Mouse (Mus musculus): Measurements from ENCODE around the gene Lrp11.

The Lrp11 gene

DNA sequence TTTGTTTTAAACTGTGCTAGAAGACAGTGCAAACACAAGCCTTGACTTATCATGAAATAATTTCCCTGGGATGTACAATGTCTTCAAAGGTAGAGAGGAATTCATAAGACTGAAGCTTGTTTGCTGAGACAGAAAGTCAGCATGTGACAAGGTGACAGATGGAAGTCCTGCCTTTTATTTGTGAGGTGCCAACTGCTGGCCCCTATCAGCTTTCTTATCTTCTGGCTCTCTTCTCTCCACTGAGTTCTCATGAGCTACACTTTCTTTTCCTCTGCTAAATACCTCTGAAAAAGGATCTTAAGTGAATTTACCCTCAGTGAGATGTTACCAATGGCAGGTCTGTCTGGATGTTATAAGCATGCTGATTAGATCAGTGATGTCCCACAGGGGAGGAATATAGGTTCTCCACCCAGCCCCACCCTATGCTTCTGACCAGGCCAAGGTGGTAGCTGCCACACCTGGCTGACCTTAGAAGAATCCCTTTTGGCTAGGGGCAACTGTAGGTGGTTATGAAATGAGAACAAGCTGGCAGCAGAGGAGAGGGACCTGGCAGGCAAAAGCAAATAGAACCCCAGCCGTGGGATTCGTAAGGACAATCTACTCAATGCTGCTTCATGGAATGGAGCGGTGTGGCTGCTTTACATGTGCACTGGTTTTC is 34.4 kb downstream of the Lrp11 start:
- DNase-seq (ENCODE audit: low read depth, low spot score): no peak

DNA sequence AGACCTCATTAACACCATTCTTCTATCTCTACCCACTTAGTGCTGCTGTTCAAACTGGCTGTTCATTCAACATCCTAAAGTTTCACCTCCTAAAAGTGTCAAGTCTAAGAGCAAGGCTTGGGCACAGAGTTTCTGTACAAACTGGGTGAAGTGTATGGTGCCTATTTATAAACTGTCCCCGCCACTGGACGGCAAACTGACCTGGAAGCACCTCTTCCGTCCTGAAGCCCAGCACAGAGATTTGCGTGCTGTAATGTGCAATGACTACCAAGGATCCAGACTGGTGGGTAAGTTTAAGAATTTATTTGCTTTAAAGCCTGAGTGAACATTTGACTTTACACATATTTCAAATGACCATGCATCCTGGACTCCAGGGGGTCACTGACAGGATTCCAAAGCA is 39.5 kb downstream of the Lrp11 start:
- DNase-seq (ENCODE audit: low read depth, low spot score): no peak

DNA sequence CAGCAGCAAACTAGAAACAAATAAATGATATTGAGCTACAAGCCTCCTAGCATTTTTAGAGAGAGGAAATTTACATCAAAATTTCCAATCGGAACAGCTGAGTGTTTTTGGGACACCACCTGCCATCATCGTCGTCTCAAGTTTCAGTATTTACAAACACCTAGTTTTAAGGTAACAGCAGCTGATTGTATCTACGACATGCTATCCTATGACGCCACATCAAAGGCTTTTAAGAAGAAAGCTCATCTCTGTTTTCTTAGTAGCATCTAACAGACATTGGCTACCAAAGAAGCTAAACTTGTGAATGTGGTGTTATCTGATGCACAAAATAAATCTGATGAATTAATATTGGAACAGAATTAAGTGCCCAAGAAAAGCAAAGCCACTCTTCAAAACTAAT is 40.7 kb downstream of the Lrp11 start:
- DNase-seq (ENCODE audit: low read depth, low spot score): no peak

DNA sequence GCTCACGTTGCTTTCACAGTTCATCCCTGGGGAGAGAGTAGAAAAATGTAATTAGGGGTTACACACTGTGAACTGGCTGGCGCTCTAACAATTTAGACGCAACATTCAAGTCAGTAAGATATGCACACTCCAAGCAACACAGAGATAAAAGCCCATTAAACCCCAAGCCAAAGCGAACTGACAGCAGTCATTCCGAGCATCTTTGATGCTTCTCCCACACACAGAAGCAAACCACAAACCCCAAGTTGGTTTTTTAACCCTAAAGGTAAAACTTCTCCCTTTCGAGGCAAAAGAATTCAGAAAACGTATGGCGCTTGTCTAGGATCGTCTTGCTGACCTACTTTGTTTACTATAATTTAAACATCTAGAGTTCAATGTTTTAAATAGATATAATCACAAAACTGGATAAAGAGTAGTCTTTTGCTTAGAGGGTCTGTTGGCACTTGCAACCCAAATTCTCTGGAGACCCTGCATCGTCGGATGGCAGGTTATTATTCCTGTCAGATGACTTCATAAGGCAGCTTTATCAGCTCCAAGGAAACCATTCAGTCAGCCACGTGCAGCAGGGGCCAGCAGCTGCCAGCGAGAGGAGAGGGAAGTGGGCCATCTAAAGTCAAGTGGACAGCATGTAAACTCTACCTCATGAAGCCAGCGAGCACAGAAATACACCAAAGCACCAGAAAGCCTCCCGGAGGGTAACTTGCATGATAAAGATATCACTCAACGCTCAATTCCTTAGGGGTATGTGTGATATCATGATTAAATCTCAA is 41.5 kb downstream of the Lrp11 start:
- DNase-seq (ENCODE audit: low read depth, low spot score): no peak

DNA sequence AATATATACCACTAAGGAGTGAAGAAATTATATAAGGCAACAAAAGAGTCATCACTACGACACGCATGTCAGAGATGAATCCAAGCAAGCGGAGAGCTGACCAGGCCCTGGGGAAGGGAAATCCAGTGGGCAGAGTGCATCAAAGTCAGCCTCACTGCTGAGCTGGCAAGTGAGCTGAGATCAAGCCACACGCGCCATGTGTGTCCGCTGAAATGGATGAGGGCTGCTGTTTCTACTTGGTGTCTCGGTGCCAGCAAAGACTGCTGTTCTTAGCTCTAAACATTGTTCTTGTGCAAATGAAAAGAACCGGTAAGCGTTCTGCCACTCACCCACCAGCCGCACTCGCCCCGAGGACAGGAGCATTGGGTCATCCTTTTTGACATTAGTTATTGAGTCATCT is 50.8 kb downstream of the Lrp11 start:
- DNase-seq (ENCODE audit: low read depth, low spot score): no peak

DNA sequence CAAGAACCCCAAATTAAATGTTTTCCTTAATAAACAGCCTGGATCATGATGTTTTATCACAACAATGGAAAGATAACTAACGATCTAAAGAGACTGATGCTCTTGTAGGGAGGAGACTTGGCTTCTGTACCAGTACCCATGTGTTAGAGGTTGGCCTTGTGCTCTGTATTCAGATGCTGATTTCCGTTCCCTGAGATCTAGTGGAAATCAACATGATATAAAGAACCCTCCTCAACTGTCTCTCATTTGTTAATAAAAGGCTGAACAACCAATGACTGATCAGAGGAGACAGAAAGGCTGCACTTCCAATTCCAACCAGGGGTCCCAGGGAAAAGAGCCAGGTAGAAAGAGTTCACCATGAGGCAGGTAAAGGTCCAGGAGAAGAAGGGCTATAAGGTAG is 56.3 kb downstream of the Lrp11 start:
- no peak for DNase-seq (ENCODE audit: low read depth, low spot score)

DNA sequence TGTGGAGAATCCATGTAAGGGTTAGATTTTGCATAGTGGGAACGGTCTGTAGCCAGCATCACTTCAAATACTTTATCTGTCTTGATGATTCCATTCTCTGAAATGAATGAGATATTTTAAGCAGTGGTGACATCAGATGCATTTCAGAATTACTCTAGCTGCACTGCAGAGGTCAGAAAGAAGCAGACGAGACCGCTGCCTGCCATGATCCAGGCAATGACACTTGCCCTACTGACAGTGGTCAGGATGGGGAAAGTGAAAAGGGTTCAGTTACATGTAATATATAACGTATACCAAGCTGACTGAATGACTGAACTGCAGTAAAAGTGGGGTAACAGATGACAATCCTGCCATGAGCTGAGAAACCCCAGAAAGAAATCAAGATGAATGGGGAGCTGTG is 59.5 kb downstream of the Lrp11 start:
- DNase-seq (ENCODE audit: low read depth, low spot score): no peak

DNA sequence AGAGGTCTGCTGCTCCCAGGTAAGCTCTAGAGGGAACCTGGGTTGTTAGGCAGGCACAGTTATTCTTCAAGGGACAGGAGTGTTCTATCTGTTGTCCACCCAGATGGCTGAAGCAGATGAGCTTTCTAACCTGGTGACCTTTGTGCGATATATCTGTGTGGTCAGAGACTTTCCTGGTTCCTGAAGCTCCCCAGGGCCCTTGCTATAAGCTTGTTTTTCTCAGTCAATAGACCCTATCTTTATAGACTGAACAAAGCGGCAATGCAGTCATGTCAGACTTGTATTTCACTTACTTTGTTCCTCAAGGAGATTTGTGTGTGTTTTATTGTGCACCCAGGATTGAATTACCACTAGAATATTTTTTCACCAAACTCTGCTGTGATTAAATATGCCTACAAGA is 61.5 kb downstream of the Lrp11 start:
- DNase-seq (ENCODE audit: low read depth, low spot score): no peak

DNA sequence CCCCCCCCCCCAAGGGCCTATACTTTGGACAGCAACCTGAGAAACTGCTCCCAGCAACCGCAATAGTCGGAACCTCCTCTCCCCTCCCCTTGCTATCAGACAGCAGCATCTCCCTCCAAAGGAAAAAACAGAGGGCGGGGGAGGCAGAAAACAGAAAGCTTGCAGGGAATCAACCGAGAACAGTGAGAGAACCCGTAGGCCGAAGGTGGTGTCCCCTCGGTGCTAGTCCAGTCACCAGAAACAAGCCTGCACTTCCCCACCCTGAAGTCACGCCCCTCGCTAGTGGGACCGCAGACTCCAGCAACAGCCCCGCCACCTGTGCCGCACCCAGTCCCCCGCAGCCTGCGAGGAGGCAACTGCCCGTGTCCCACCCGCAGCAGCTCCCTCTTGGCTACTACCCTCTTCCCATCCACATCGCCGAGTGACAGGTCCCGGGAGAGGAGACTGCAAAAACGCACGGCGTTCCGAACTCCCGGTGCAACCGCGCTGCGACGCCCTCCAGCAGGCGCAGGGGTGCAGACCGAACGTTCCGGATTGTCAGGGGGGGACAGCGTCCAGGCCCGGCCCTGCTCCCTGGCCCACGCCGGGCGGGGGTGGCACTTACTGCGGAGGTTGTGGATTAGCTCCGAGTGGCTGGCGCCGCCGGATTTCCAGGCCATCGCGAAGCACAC is 73.0 kb downstream of the Lrp11 start:
- no peak for DNase-seq (ENCODE audit: low read depth, low spot score)

DNA sequence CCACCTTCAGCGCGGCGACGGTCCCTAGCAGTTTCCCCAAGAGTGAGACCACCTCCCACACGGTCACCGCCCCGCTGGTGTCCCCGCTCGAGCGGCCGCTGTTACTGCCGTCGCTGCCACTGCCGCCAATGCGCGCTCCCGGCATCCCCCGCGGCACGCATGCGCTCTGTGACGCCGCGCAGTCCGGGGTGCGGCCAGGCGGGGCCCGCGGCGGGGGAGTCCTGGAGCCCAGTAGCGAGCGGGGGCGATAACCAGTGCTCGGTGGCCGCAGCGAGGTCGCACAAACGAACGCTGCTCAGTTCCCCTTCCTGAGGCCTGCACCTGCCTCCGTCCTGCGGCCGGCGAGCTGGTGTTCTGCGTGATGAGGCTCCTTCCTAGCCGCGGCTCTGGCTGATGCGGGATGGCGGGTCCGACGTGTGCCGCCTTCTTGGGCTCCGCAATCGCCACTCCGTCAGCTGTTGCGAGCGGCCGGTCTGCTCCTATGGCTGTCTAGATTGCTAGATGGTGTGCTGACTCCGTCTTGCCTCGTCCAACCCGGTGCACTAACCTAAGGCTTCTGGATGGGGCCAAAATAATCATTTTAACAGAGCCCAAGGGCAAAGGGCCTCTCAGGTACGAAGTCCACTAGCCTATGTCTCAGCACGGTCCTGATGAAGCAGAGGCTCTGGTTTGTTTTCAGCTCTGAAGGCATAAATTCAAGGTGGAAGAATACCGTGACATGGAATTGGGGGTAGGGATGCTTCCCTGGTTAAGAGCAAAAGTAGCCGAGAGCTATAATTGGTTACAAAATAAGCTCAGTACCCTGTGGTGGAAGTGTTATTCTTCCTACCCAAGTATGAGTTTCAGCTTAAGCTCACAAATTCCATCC is 73.8 kb downstream of the Lrp11 start:
- peak; percentile 73 for DNase-seq (ENCODE audit: low read depth, low spot score)

DNA sequence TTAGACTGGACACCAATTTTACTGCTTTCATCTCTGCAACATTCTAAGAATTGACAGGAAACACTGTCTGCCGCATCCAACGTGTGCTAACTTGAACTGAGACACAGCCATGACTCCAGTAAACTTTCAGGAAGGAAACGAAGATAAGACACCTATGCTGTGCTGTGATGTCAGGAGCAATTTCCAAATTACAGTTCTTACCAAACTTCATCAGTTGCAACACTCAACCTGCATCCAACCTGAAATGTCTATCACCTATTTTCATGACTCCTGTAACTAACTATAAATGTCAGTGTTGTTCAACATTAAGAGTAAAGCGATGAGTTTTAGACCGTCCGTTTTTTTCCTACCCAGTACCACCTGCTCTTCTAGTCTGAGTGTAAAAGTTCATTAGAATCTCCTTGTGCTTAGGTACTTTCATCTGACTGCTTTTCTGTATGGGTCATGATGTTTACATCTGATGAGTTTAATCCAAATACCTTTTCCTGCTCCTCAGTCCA is 74.5 kb downstream of the Lrp11 start:
- DNase-seq (ENCODE audit: low read depth, low spot score): no peak

DNA sequence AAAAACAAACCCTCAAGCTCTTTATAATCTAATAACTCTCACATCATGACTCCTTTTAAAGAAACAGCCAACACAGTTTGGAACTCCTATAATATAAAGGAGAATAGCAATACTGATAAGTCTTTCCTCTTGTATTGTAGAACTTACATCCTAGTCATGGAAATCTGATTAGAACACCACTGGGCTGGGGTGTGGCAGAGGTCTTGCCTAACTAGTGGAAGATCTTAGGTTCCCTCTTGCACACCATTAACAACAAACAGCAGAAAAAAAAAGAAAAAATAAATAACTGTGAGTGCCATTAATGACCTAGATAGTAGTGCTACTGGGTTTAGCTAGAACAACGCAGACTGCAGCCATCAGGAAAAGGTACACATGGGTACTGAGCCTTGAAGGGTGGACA is 75.3 kb downstream of the Lrp11 start:
- DNase-seq (ENCODE audit: low read depth, low spot score): no peak

DNA sequence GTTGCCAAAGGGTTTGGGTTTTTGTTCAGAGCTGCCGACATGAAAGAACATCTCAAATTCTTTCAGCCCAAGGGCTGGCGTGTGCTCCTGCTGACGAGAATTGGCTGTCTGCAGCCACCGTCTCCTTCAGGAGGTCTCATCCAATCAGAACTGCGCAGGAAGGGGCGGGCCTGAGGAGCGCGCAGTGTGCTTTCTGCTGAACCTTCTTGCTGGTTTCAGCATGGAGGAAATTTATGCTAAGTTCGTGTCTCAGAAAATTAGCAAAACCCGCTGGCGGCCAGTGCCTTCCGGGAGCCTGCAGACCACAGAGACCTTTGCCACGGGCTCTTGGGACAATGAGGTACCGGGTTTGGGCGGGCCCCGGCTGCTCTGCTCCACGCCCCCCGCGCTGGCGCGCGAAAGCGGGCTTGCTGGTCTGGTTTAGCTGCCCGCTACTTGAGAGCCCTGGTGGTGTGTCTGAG is 77.8 kb downstream of the Lrp11 start, which contains the start of gene Nup43:
Nup43 (plus strand) TSS at position 162 of the 461 bp plus-strand sequence.
- peak; percentile 87 for DNase-seq (ENCODE audit: low read depth, low spot score)

DNA sequence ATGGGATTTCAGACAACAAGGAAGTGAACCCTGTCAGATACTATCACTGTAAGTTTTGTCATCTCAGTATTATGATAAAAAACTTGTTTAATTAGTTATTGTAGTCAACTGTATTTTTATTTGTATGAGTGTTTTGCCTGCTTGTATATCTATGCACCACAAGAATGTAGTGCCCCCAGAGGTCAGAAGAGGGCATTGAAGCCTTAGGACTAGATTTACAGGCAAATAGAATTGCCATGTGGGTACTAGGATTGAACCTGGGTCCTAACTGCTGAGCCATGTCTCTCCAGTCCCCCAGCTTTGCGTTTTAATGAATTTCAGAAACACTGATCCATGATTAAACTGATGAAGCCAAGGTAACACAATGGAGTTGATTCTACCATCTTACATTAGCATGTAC is 84.1 kb downstream of the Lrp11 start:
- no peak for DNase-seq (ENCODE audit: low read depth, low spot score)

Measured in brain, embryonic 18.5 days (tissue).